Mouse (Mus musculus) heart, postnatal 0 days (tissue): Measurements from ENCODE around the gene Vmn2r28.

Experiments used
- CTCF ChIP-seq: IDR thresholded peaks from 2 replicates; pipeline ENCODE4 v1.5.1; 2016; ENCODE audit warnings: antibody characterized with exemption, control low read depth, low read depth
- EP300 ChIP-seq: IDR thresholded peaks from 2 replicates; pipeline ENCODE4 v1.6.1; 2016; ENCODE audit warnings: antibody characterized with exemption, low read depth

GRCm38 (mm10) chr7:5456674-5457073 is 37.1 kb downstream of the Vmn2r28 start, which contains the start of gene Vmn1r59:
- TF ChIP-seq CTCF (no peak), EP300 (no peak)
